Mouse (Mus musculus) cerebellum, adult (tissue): ENCODE data around the gene Apoa4.
A peak's percentile ranks its signal among the peaks of the same experiment; 100 is the strongest.

ENCODE experiments used
- ATAC-seq: cut with Nextera tagmentation; 2 replicates; pipeline ENCODE4 v1.9.2; 2017; ENCODE audit warnings: mild to moderate bottlenecking, moderate library complexity, mixed read lengths; ENCODE audit not compliant: insufficient number of reproducible peaks, low FRiP score, low TSS enrichment

Apoa4 gene

GRCm38 (mm10) chr9:46240526-46241153 lies at the start of gene Apoa4:
Gene Apoa4, plus strand, starts transcription at chr9:46240696.
- ATAC-seq = no peak

- no peak for ATAC-seq
Observed at GRCm38 (mm10) chr9:46191234-46191633, 49.3 kb upstream of the Apoa4 start.

- no peak for ATAC-seq
Observed at GRCm38 (mm10) chr9:46191644-46192043, 48.9 kb upstream of the Apoa4 start.

GRCm38 (mm10) chr9:46192642-46193041 lies 47.9 kb upstream of the Apoa4 start:
- no peak for ATAC-seq

- ATAC-seq = no peak
Observed at GRCm38 (mm10) chr9:46194809-46195208, 45.7 kb upstream of the Apoa4 start.

- ATAC-seq = no peak
Observed at GRCm38 (mm10) chr9:46196699-46197169, 43.8 kb upstream of the Apoa4 start.

- no peak for ATAC-seq
Observed at GRCm38 (mm10) chr9:46198461-46198860, 42.0 kb upstream of the Apoa4 start.

GRCm38 (mm10) chr9:46198936-46199335 lies 41.6 kb upstream of the Apoa4 start:
- no peak for ATAC-seq

- no peak for ATAC-seq
Observed at GRCm38 (mm10) chr9:46199609-46200008, 40.9 kb upstream of the Apoa4 start.

GRCm38 (mm10) chr9:46206834-46207500 lies 33.5 kb upstream of the Apoa4 start:
- no peak for ATAC-seq

- no peak for ATAC-seq
Observed at GRCm38 (mm10) chr9:46207501-46207869, 33.0 kb upstream of the Apoa4 start.

GRCm38 (mm10) chr9:46208401-46208974 lies 32.0 kb upstream of the Apoa4 start:
- ATAC-seq = no peak

GRCm38 (mm10) chr9:46210473-46210872 lies 30.0 kb upstream of the Apoa4 start:
- ATAC-seq = no peak

GRCm38 (mm10) chr9:46214276-46214675 lies 26.2 kb upstream of the Apoa4 start:
- no peak for ATAC-seq

- ATAC-seq = no peak
Observed at GRCm38 (mm10) chr9:46214946-46215337, 25.6 kb upstream of the Apoa4 start.

GRCm38 (mm10) chr9:46215338-46216322 lies 24.9 kb upstream of the Apoa4 start:
- peak; percentile 45; the same call in 1 of the 2 replicates for ATAC-seq

- no peak for ATAC-seq
Observed at GRCm38 (mm10) chr9:46216744-46217470, 23.6 kb upstream of the Apoa4 start.

- ATAC-seq = no peak
Observed at GRCm38 (mm10) chr9:46218176-46218575, 22.3 kb upstream of the Apoa4 start.

- no peak for ATAC-seq
Observed at GRCm38 (mm10) chr9:46223090-46223489, 17.4 kb upstream of the Apoa4 start.

- no peak for ATAC-seq
Observed at GRCm38 (mm10) chr9:46224101-46224500, 16.4 kb upstream of the Apoa4 start.
